Mouse (Mus musculus) limb, embryonic 15.5 days (tissue): ENCODE measurements around the gene Cfap43. TPM values are rescaled to one million over a fixed set of nuclear protein-coding genes. Genes with fewer than 3 reads are reported as not detected.

ENCODE experiments used
- ATAC-seq: fragments of 200-750 bp; cut with Nextera tagmentation; 2 replicates; pipeline ENCODE4 v1.8.0; 2017; ENCODE audit warnings: low read depth, moderate TSS enrichment; ENCODE audit not compliant: insufficient number of reproducible peaks, low FRiP score, low TSS enrichment
- H3K27ac ChIP-seq: fragments of 300-500 bp; sonication (generic); 2 replicates; pipeline ENCODE4 v1.5.1; 2015; ENCODE audit warnings: moderate library complexity, mild to moderate bottlenecking, inconsistent platforms
- H3K27me3 ChIP-seq: fragments of 300-500 bp; sonication (generic); 2 replicates; pipeline ENCODE4 v1.6.1; 2015; ENCODE audit warnings: inconsistent platforms
- H3K36me3 ChIP-seq: fragments of 300-500 bp; sonication (generic); 2 replicates; pipeline ENCODE4 v1.6.1; 2015; ENCODE audit warnings: inconsistent platforms
- H3K4me1 ChIP-seq: fragments of 300-500 bp; sonication (generic); 2 replicates; pipeline ENCODE4 v1.6.1; 2015; ENCODE audit warnings: inconsistent platforms
- H3K4me2 ChIP-seq: fragments of 300-500 bp; sonication (generic); 2 replicates; pipeline ENCODE4 v1.6.1; 2015; ENCODE audit warnings: mild to moderate bottlenecking, inconsistent platforms
- H3K4me3 ChIP-seq: fragments of 300-500 bp; sonication (generic); 2 replicates; pipeline ENCODE4 v1.5.1; 2015; ENCODE audit warnings: mild to moderate bottlenecking, inconsistent platforms
- H3K9ac ChIP-seq: fragments of 300-500 bp; sonication (generic); 2 replicates; pipeline ENCODE4 v1.6.1; 2015; ENCODE audit warnings: inconsistent platforms
- H3K9me3 ChIP-seq: fragments of 300-500 bp; sonication (generic); 2 replicates; pipeline ENCODE4 v1.6.1; 2016; ENCODE audit warnings: inconsistent platforms
- WGBS: fragments of 180-500 bp; shearing (Covaris S2); methylation state at CpG from one replicate; pipeline ENCODE4 v1.1.7; 2015; 5-methylcytosine and 5-hydroxymethylcytosine counted together
- polyA plus RNA-seq: library from polyadenylated mRNA; unstranded; fragments of >200 nt; fragmentation: Nextera tagmentation; extraction: Ambion mirVana; gene quantifications from 2 replicates; pipeline ENCODE4 v1.2.1, GENCODE M21; 2015

The Cfap43 gene
- polyA plus RNA-seq, 1 experiment from 2014 or later, result 0.47 TPM

DNA sequence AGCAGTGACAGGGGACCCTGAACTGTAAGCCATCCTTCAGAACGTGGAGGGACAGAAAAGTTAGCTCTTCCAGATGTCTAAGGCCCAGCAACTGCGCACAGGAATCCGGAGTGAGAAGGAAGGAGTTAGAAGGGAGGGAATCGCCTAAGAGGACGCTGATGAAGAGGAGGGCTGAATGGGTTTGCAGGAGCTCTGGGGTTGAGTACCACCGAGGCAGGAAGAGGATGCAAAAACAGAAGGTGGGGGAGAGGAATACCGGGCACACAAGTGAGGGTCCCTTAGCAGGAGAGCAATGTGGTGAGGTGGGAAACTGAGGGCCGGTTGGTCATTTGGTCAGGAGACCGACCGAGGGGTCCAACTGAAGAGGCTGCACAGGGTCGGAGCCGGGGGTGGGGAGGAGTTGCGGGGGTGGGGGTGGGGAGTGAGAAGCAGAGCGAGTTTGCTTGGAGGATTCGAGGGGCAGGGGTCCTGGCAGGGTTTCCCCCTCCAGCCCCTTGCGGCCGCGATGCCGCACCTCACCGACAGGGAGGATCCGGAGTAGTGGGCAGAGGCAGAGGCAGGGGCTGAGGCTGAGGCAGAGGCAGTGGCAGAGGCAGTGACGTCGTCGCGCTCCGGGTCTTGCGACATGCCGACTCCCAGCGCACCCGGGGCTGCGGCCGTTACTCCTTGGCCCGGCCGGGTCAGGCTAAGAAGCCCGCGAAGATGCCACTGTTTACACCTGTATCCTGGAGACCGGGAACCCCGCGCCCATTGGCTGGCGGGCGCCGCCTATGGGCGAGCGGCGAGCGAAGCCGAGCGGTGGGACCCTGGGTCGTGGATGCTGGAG is 82.2 kb downstream of the Cfap43 start:
- H3K9ac ChIP-seq, result no peak overlapping the region
- H3K27me3 ChIP-seq, result 0 out of 2 replicates have a peak, but pooled peaks cover 8% of the 10 kb centered on the region
- no peaks in the 10 kb centered on the region for H3K36me3 ChIP-seq
- no peaks in the 10 kb centered on the region for H3K9me3 ChIP-seq
- H3K27ac ChIP-seq, result no peak overlapping the region
- H3K4me3 ChIP-seq, result peak overlapping the region; percentile 53
- ATAC-seq, result peak; percentile 74
- peak overlapping the region; percentile 96 for H3K4me2 ChIP-seq
- H3K4me1 ChIP-seq, result peaks cover 9% of the 10 kb centered on the region
- 4% methylated on average over 49 of the region's 49 CpGs for WGBS

DNA sequence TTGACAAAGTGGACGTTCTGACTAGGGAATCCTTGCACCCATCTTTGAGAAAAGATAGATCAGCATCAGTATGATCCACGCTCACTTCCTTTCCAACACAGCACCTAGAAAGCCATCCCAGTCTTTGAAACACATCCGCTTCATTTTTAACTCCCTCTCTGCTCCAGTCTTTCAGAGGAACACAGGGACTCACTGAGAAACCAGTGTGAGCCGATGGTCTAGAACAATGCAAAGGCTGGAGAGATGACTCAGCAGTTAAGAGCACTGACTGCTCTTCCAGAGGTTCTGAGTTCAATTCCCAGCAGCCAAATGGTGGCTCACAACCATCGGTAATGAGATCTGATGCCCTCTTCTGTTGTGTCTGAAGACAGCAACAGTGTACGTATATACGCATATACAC is 83.3 kb downstream of the Cfap43 start:
- H3K4me2 ChIP-seq, result no peak overlapping the region
- H3K9me3 ChIP-seq, result no peaks in the 10 kb centered on the region
- H3K27ac ChIP-seq, result no peak overlapping the region
- WGBS, result 88% methylated on average over 7 of the region's 7 CpGs
- H3K27me3 ChIP-seq, result 0 out of 2 replicates have a peak, but pooled peaks cover 8% of the 10 kb centered on the region
- H3K4me1 ChIP-seq, result peaks cover 9% of the 10 kb centered on the region
- H3K4me3 ChIP-seq, result no peak overlapping the region
- ATAC-seq, result no peak
- no peak overlapping the region for H3K9ac ChIP-seq
- H3K36me3 ChIP-seq, result no peaks in the 10 kb centered on the region

DNA sequence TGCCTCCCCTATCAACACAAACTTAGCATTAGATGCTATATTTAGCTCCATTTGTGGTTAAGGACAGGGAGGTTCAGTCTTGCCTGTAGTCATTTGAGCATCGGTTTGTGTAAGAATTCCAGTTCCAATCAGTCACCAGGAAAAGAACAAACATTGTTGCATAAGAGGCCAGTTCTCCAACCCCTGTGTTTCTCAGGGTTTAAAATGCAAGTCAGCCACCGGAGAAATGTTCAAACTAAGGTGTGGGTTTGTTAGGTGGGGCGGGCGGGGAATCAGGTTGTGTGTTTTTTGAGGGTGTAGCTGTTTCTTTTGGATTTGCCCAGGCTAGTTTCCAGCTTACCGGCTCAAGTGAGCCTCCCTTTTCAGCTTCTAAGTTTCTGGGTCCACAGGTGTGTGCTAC is 84.5 kb downstream of the Cfap43 start:
- Histone ChIP-seq H3K9me3 (no peaks in the 10 kb centered on the region), H3K36me3 (no peaks in the 10 kb centered on the region), H3K9ac (no peak overlapping the region), H3K27me3 (0 out of 2 replicates have a peak, but pooled peaks cover 8% of the 10 kb centered on the region), H3K4me3 (no peak overlapping the region), H3K4me1 (peaks cover 9% of the 10 kb centered on the region), H3K4me2 (no peak overlapping the region), H3K27ac (no peak overlapping the region)
- ATAC-seq, result no peak
- 80% methylated on average over 5 of the region's 5 CpGs for WGBS

DNA sequence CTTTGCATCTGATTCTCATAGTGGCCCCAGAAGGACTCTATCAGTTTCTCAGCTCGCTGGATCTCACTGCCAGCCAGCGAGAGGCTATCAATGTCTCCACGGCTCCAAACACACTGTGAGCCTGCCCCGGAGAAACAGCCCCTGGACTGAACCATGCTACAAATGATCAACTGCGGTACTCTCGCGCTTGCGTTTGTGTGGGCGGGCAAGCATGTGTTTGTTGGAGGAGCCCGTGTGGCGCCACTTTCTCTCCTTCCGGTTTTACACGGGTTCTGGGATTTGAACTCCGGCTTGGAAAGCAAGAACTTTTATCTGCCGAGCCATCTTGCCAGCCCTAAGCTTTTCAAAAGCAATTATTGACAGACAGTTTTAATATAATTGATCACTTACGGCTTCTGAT is 86.8 kb downstream of the Cfap43 start:
- 0 out of 2 replicates have a peak, but pooled peaks cover 5% of the 10 kb centered on the region for H3K27me3 ChIP-seq
- no peaks in the 10 kb centered on the region for H3K9me3 ChIP-seq
- no peak overlapping the region for H3K27ac ChIP-seq
- H3K9ac ChIP-seq, result no peak overlapping the region
- no peaks in the 10 kb centered on the region for H3K36me3 ChIP-seq
- no peak overlapping the region for H3K4me3 ChIP-seq
- peaks cover 5% of the 10 kb centered on the region for H3K4me1 ChIP-seq
- ATAC-seq, result no peak
- no peak overlapping the region for H3K4me2 ChIP-seq
- whole genome bisulfite sequencing, result 78% methylated on average over 16 of the region's 16 CpGs

DNA sequence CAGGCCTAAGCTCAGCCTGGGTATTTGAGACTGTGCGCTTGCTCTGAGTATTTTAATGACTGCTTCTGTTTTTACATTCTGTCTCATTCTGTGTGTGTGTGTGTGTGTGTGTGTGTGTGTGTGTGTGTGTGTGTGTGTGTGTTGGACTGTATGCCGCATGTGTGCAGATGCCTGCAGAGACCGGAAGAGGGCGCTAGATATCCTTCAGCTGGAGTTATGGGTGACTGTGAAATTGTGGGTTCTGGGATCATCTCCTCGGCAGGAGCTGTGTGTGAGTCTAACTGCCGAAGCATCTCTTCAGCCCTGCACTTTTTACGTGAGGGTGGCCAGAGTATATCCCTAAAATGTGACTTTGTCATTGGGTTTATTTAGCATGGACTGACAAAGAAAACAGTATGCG is 88.0 kb downstream of the Cfap43 start:
- Histone ChIP-seq H3K36me3 (no peaks in the 10 kb centered on the region), H3K9ac (no peak overlapping the region), H3K4me2 (no peak overlapping the region), H3K4me1 (no peaks in the 10 kb centered on the region), H3K27ac (no peak overlapping the region), H3K27me3 (no peaks in the 10 kb centered on the region), H3K4me3 (no peak overlapping the region), H3K9me3 (no peaks in the 10 kb centered on the region)
- 92% methylated on average over 8 of the region's 8 CpGs for WGBS
- ATAC-seq, result no peak

- Histone ChIP-seq H3K4me1 (no peaks in the 10 kb centered on the region), H3K36me3 (no peaks in the 10 kb centered on the region), H3K4me3 (no peak overlapping the region), H3K27me3 (no peaks in the 10 kb centered on the region), H3K27ac (no peak overlapping the region), H3K9ac (no peak overlapping the region), H3K9me3 (no peaks in the 10 kb centered on the region), H3K4me2 (no peak overlapping the region)
- WGBS, result 85% methylated on average over 14 of the region's 14 CpGs
- ATAC-seq, result no peak
These were observed 89.1 kb downstream of the Cfap43 start for GRCm38 (mm10) chr19:47829913-47830450.

- no peak for ATAC-seq
These were observed 95.1 kb downstream of the Cfap43 start for GRCm38 (mm10) chr19:47824026-47824425.

GRCm38 (mm10) chr19:47822143-47822796 is 96.8 kb downstream of the Cfap43 start:
- H3K9me3 ChIP-seq, result no peaks in the 10 kb centered on the region
- no peaks in the 10 kb centered on the region for H3K36me3 ChIP-seq
- no peak overlapping the region for H3K9ac ChIP-seq
- ATAC-seq, result no peak
- H3K4me2 ChIP-seq, result no peak overlapping the region
- no peak overlapping the region for H3K4me3 ChIP-seq
- H3K27ac ChIP-seq, result no peak overlapping the region
- H3K4me1 ChIP-seq, result peaks cover 9% of the 10 kb centered on the region
- peaks cover 6% of the 10 kb centered on the region; the same call in 1 of the 2 replicates for H3K27me3 ChIP-seq
- WGBS, result 18% methylated on average over 8 of the region's 8 CpGs

More at GRCm38 (mm10) chr19:47824026-47824425, 95.1 kb downstream of the Cfap43 start:
- Histone ChIP-seq H3K4me2 (no peak overlapping the region), H3K4me1 (peaks cover 9% of the 10 kb centered on the region), H3K4me3 (no peak overlapping the region), H3K9me3 (no peaks in the 10 kb centered on the region), H3K27me3 (peaks cover 6% of the 10 kb centered on the region; the same call in 1 of the 2 replicates), H3K36me3 (no peaks in the 10 kb centered on the region), H3K9ac (no peak overlapping the region), H3K27ac (no peak overlapping the region)
- WGBS, result 68% methylated on average over 5 of the region's 5 CpGs

GRCm38 (mm10) chr19:47821494-47821872 is 97.6 kb downstream of the Cfap43 start:
- WGBS, result 48% methylated on average over 7 of the region's 7 CpGs
- H3K9ac ChIP-seq, result no peak overlapping the region

DNA sequence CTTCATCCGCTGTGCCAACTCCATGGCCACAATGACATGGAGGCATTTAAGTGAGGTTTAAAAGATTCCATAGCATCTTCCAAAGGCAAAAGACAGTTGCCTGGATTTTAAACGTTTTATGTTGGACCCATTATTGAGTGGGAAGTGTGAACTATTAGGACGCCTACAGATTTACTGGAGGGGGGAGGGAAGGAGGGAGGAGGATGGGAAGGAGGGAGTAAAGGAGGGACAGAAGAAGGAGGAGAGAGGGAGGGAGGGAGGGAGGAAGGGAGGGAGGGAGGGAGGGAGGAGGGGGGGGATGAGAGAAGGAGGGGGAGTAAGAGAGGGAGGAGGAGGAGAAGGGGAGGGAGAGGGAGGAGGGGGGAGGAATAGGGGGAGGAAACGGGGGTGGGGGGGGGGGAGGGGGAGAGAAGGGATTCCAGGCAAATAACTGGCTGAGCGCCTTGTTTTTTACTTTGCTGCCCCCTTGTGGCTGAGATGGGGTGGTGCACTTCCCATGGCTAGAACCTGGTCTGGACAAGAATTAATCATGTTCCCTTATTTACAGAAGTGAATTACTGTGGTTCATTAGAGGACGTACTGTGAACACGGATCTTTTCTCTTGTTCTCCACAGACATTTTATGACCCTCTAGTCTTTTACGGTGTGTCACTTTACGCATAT is 98.1 kb downstream of the Cfap43 start:
- Histone ChIP-seq H3K36me3 (no peaks in the 10 kb centered on the region), H3K4me1 (peaks cover 9% of the 10 kb centered on the region), H3K27me3 (peaks cover 6% of the 10 kb centered on the region; the same call in 1 of the 2 replicates), H3K4me3 (no peak overlapping the region), H3K4me2 (0 out of 2 replicates have a peak overlapping the region, but pooled peaks have one; percentile 1), H3K9me3 (no peaks in the 10 kb centered on the region), H3K27ac (peak overlapping the region; percentile 22; the same call in 1 of the 2 replicates), H3K9ac (no peak overlapping the region)
- 19% methylated on average over 9 of the region's 9 CpGs for WGBS
- no peak for ATAC-seq

More at GRCm38 (mm10) chr19:47821494-47821872, 97.6 kb downstream of the Cfap43 start:
- no peak for ATAC-seq
- Histone ChIP-seq H3K27ac (no peak overlapping the region), H3K4me1 (peaks cover 9% of the 10 kb centered on the region), H3K9me3 (no peaks in the 10 kb centered on the region), H3K27me3 (peaks cover 6% of the 10 kb centered on the region; the same call in 1 of the 2 replicates), H3K36me3 (no peaks in the 10 kb centered on the region), H3K4me2 (0 out of 2 replicates have a peak overlapping the region, but pooled peaks have one; percentile 1), H3K4me3 (no peak overlapping the region)

DNA sequence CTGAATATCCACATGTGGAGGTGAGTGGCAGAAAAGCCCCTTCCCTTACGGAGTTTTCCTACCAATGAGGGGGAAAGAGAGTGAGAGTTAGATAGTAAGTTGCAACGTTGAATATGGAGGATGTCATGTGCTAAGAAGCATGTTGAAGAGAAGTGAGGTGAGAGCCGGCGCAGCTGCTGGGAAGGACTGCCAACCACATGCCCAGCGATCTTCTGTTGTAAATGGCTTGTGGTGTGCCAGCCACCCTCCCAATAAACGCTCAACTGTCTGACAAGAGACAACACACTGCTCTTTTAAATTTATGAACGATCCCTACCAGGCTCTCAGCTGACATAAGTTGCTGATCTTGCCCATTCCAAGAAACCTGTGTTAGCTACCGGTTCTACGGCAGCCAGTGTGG is 101.4 kb downstream of the Cfap43 start:
- H3K9me3 ChIP-seq, result no peaks in the 10 kb centered on the region
- no peak for ATAC-seq
- no peaks in the 10 kb centered on the region for H3K36me3 ChIP-seq
- H3K27ac ChIP-seq, result no peak overlapping the region
- peaks cover 9% of the 10 kb centered on the region for H3K4me1 ChIP-seq
- H3K9ac ChIP-seq, result no peak overlapping the region
- H3K27me3 ChIP-seq, result peaks cover 4% of the 10 kb centered on the region; the same call in 1 of the 2 replicates
- WGBS, result 67% methylated on average over 9 of the region's 9 CpGs
- no peak overlapping the region for H3K4me2 ChIP-seq
- no peak overlapping the region for H3K4me3 ChIP-seq
